Mouse (Mus musculus) midbrain, embryonic 10.5 days (tissue): Measurements from ENCODE around the gene Tdg. TPM values are rescaled to one million over a fixed set of nuclear protein-coding genes. Genes with fewer than 3 reads are reported as not detected.

Experiments
- DNase-seq: peaks from one replicate; pipeline ENCODE4 v3.0.0-alpha.2; 2017; ENCODE audit warnings: low spot score
- H3K27ac ChIP-seq: fragments of 300-500 bp; sonication (generic); replicated peaks from 2 replicates; pipeline ENCODE4 v1.5.1; 2016; ENCODE audit warnings: mild to moderate bottlenecking
- H3K27me3 ChIP-seq: fragments of 300-500 bp; sonication (generic); 2 replicates; pipeline ENCODE4 v1.6.1; 2016; ENCODE audit warnings: low read depth, mild to moderate bottlenecking; ENCODE audit not compliant: poor library complexity, severe bottlenecking
- H3K36me3 ChIP-seq: fragments of 300-500 bp; sonication (generic); 2 replicates; pipeline ENCODE4 v1.6.1; 2016; ENCODE audit warnings: mild to moderate bottlenecking, moderate library complexity
- H3K4me1 ChIP-seq: fragments of 300-500 bp; sonication (generic); 2 replicates; pipeline ENCODE4 v1.6.1; 2016
- H3K4me3 ChIP-seq: fragments of 300-500 bp; sonication (generic); 2 replicates; pipeline ENCODE4 v1.5.1; 2016; ENCODE audit warnings: mild to moderate bottlenecking, moderate library complexity
- H3K9me3 ChIP-seq: fragments of 300-500 bp; sonication (generic); replicated peaks from 2 replicates; pipeline ENCODE4 v1.6.1; 2016; ENCODE audit warnings: mild to moderate bottlenecking
- WGBS: fragments of 180-500 bp; shearing (Covaris S2); methylation state at CpG from one replicate; pipeline ENCODE4 v1.1.7; 2016; 5-methylcytosine and 5-hydroxymethylcytosine counted together
- polyA plus RNA-seq: library from polyadenylated mRNA; unstranded; fragments of >200 nt; fragmentation: Nextera tagmentation; extraction: Ambion mirVana; gene quantifications from 2 replicates; pipeline ENCODE4 v1.2.1, GENCODE M21; 2016

Tdg gene
- polyA plus RNA-seq, 1 experiment from 2014 or later: 288 TPM

- H3K36me3 ChIP-seq: no peaks in the 10 kb centered on the region
- H3K27me3 ChIP-seq: no peaks in the 10 kb centered on the region
- no peak overlapping the region for H3K27ac ChIP-seq
- H3K4me1 ChIP-seq: peaks cover 5% of the 10 kb centered on the region; the same call in 1 of the 2 replicates
- H3K9me3 ChIP-seq: no peaks in the 10 kb centered on the region
- 76% methylated on average over 6 of the region's 6 CpGs for WGBS
- H3K4me3 ChIP-seq: no peak overlapping the region
- no peak for DNase-seq
Measured at GRCm38 (mm10) chr10:82670205-82670604, 40.6 kb downstream of the Tdg start.

DNA sequence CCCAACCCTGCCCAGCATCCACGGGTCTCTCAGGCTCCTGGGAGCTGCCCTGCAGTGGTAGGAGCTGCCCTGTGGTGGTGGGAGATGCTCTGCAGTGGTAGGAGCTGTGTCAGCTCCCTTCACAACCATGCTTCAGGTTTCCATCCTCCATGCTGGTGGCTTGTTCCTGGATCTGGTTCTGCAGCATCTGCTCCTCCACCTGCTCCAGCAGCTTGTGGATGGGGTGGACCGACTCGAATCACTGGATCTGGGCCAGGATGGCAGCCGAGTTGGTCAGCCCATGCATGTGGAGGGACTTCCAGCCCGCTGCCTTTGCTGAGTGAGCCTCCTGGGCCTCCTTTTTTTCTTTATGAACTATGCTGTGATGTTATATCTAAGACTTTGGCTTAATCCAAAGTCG is 47.3 kb downstream of the Tdg start:
- no peaks in the 10 kb centered on the region for H3K27me3 ChIP-seq
- H3K27ac ChIP-seq: no peak overlapping the region
- no peak overlapping the region for H3K4me3 ChIP-seq
- no peaks in the 10 kb centered on the region for H3K36me3 ChIP-seq
- DNase-seq: no peak
- WGBS: 90% methylated on average over 6 of the region's 6 CpGs
- H3K4me1 ChIP-seq: no peaks in the 10 kb centered on the region
- no peaks in the 10 kb centered on the region for H3K9me3 ChIP-seq

- Histone ChIP-seq H3K36me3 (no peaks in the 10 kb centered on the region), H3K27ac (no peak overlapping the region), H3K27me3 (no peaks in the 10 kb centered on the region), H3K4me3 (no peak overlapping the region), H3K4me1 (no peaks in the 10 kb centered on the region), H3K9me3 (no peaks in the 10 kb centered on the region)
- 88% methylated on average over 5 of the region's 5 CpGs for WGBS
- no peak for DNase-seq
Measured at GRCm38 (mm10) chr10:82680769-82681168, 51.1 kb downstream of the Tdg start.

DNA sequence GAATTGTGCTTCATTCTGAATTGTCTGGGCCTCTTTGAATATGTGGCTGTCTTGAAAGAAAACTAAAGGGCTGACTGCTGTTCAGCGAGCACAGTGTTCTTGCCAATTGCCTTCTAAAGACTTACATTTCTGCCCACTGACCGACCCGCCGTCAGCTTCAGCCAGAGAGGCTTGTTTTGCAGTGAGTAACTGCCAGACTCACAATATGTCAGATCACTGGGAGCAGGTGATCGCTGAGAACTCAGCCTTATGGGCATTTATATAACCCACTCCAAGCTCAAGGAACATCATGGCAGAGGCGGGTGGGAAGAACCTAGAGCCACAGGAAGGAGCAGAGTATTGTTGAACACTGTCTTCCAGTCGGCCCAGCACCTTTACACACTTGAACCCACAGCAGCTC is 52.0 kb downstream of the Tdg start:
- Histone ChIP-seq H3K27me3 (no peaks in the 10 kb centered on the region), H3K36me3 (no peaks in the 10 kb centered on the region), H3K27ac (no peak overlapping the region), H3K9me3 (no peaks in the 10 kb centered on the region), H3K4me1 (no peaks in the 10 kb centered on the region), H3K4me3 (no peak overlapping the region)
- WGBS: 90% methylated on average over 7 of the region's 7 CpGs
- DNase-seq: no peak

- Histone ChIP-seq H3K27me3 (no peaks in the 10 kb centered on the region), H3K4me3 (no peak overlapping the region), H3K4me1 (peaks cover 6% of the 10 kb centered on the region), H3K36me3 (no peaks in the 10 kb centered on the region), H3K9me3 (no peaks in the 10 kb centered on the region), H3K27ac (no peak overlapping the region)
- DNase-seq: no peak
- 84% methylated on average over 2 of the region's 2 CpGs for WGBS
Measured at GRCm38 (mm10) chr10:82685440-82685839, 55.8 kb downstream of the Tdg start.

DNA sequence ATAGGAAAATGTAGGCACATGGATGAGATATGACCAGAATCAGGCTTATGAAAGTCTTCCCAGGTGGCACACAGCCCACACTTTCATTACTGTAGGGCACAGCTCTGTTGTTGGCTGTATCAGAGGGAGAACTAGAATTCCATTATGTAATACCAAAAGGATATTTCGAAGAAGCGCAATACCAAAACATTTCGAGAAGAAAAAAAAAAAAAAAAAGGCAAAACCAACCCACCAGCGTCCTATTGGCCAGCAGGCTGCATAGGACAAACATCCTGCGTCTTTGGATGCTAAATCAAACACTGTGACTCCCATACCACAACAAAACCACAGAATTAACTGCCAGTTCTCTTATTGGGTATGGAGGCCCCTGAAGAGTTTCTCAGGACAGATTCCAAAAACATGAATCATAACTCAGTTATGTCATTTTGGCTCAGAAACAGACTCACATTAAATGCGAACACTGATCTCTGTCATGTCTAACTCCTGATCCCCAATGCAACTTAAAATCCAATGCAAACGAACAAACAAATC is 60.1 kb downstream of the Tdg start:
- DNase-seq: no peak
- Histone ChIP-seq H3K27ac (no peak overlapping the region), H3K4me1 (peaks cover 8% of the 10 kb centered on the region), H3K9me3 (no peaks in the 10 kb centered on the region), H3K36me3 (no peaks in the 10 kb centered on the region), H3K4me3 (no peak overlapping the region), H3K27me3 (0 out of 2 replicates have a peak, but pooled peaks cover 5% of the 10 kb centered on the region)
- 79% methylated on average over 7 of the region's 7 CpGs for WGBS

DNA sequence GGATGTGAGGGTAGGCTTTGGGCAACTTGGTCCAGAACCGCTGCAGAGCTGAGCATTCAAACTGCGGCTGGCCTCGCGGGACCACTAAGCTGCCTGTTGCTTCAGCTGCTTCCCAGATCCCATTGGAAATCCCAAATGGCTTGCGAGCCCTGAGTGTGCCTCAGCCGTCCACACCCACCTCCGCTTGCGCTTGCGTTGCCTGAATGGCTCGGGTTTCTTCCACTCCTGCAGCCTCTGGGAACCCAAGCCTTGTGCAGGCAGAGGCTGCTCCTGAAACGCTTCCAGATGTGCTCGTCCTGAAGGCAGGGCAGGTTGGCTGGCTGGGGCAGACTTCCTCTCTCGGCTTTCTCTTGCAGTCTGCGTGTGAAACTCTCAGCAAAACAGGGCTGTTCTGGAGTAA is 60.9 kb downstream of the Tdg start, which contains the start of gene Glt8d2:
Glt8d2 (minus strand) TSS at position 157 of the 400 bp plus-strand sequence.
- 0 out of 2 replicates have a peak, but pooled peaks cover 5% of the 10 kb centered on the region for H3K27me3 ChIP-seq
- H3K36me3 ChIP-seq: no peaks in the 10 kb centered on the region
- H3K4me1 ChIP-seq: peaks cover 8% of the 10 kb centered on the region
- no peaks in the 10 kb centered on the region for H3K9me3 ChIP-seq
- DNase-seq: peak; percentile 53
- H3K27ac ChIP-seq: no peak within 1 kb of the TSS
- WGBS: 8% methylated on average over 14 of the region's 14 CpGs
- H3K4me3 ChIP-seq: peak within 1 kb of the TSS; percentile 34

DNA sequence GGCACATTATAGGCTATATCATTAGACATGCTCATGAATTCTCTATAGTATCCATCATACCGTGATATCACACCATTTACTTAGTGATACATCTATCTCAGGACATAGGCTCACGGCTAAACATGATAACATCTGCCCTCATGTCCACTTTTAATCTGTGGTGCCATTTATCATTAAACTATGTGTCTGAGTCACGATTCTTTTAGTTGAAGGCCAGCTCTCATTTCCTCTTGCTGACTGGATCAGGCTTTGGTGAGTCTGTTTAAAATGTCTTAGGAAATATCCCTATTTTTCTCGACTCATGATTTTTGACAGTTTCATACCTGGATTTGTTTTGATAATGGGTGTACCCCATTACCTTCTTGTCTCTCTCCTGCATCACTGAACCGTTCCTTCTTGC is 66.3 kb downstream of the Tdg start, which contains the start of gene Hcfc2:
Hcfc2 (plus strand) TSS at position 205 of the 400 bp plus-strand sequence.
- no peak for DNase-seq
- no peaks in the 10 kb centered on the region for H3K36me3 ChIP-seq
- no peaks in the 10 kb centered on the region for H3K9me3 ChIP-seq
- H3K4me3 ChIP-seq: no peak within 1 kb of the TSS
- peaks cover 17% of the 10 kb centered on the region for H3K4me1 ChIP-seq
- H3K27me3 ChIP-seq: 0 out of 2 replicates have a peak, but pooled peaks cover 5% of the 10 kb centered on the region
- WGBS: 82% methylated on average over 5 of the region's 5 CpGs
- H3K27ac ChIP-seq: no peak within 1 kb of the TSS

DNA sequence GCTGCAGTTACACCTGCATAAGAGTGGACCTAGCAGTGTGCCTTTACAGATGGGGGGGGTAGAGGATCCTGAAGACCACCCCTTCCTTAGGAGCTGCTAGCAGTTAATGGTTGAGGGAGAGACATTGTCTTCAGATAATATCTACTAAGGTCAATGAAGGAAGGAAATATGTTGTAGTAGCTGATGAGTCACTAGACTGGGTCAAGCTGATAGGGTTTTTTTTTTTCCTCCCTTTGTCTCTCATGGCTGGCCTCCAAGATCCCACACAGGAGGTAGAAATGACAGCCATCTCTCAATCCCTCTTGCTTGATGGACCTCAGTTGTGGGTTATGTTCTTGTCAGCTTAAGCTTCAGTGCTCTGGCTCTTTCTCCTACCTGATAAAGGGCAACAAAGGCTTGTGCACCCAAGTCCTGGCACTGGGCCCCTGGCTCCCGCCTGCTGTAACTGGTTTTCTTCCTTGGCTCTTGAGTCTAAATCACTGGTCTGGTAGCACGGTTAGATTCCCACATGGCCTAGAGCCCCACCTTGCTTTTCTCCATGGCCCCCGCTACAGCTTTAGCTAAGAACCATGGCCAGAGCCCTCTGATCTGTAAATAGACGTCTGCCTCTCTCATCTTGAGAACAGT is 66.9 kb downstream of the Tdg start:
- Histone ChIP-seq H3K9me3 (no peaks in the 10 kb centered on the region), H3K36me3 (peaks cover 3% of the 10 kb centered on the region; the same call in 1 of the 2 replicates), H3K27me3 (0 out of 2 replicates have a peak, but pooled peaks cover 2% of the 10 kb centered on the region), H3K4me3 (no peak overlapping the region), H3K4me1 (peaks cover 17% of the 10 kb centered on the region), H3K27ac (no peak overlapping the region)
- no peak for DNase-seq
- WGBS: 73% methylated on average over 4 of the region's 4 CpGs

DNA sequence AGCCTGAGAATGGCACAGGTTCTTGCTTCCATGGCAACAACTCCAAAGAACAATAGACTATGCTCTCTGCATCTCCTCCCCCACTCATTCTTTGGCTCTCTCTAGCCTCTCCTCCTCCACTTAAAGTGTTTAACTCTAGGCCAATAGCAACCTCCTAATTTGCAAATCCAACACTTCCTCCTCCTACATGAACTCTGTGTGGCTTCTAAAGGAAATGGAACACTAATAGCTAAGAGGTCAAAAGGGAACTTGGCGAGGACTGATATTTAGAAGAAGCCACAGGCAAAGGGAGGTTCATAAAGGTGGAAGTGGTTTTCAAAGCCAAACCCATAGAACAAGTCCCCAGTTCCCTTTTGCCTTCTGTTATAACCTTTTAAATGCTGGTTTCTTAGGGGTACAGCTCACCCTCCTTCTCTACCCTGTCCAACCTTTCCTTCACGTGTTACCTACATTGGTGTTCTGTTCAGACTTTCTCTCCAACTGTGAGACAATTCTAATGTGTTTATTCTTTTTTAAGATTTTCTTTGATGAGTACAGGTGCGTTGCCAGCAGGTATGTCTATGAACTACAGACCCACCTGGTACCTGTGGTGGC is 67.8 kb downstream of the Tdg start:
- Histone ChIP-seq H3K4me1 (peaks cover 17% of the 10 kb centered on the region), H3K36me3 (peaks cover 10% of the 10 kb centered on the region; the same call in 1 of the 2 replicates), H3K27ac (no peak overlapping the region), H3K9me3 (no peaks in the 10 kb centered on the region), H3K27me3 (no peaks in the 10 kb centered on the region), H3K4me3 (no peak overlapping the region)
- WGBS: 88% methylated on average over 3 of the region's 3 CpGs
- no peak for DNase-seq

DNA sequence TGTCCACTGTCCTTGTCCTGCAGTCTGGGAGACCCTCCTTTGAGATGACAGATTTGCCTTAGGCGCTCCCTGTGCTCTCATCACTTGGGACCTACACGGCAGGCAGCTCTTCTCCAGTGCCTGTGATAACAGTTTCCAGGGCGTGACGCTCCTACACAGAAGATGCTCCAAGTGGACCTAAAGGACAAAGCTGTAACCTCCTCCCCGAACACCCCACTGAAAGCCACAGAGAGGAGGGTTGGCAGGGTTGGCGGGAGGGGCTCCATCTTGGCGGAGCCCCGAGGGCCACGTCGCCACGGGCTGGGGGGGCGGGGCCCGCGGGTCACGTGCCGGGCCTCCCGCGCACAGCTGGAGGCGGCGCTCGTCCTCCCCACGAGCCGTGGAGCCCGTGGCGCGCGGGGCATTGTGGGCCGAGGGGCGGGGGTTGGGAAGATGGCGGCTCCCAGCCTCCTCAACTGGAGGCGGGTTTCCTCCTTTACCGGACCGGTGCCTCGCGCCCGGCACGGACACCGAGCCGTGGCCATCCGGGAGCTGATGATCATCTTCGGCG is 69.2 kb downstream of the Tdg start:
- under 1% methylated on average over 42 of the region's 42 CpGs for WGBS
- Histone ChIP-seq H3K4me1 (peaks cover 17% of the 10 kb centered on the region), H3K27ac (peak overlapping the region; percentile 88), H3K36me3 (peaks cover 11% of the 10 kb centered on the region; the same call in 1 of the 2 replicates), H3K9me3 (no peaks in the 10 kb centered on the region), H3K4me3 (peak overlapping the region; percentile 97), H3K27me3 (no peaks in the 10 kb centered on the region)
- DNase-seq: peak; percentile 89

DNA sequence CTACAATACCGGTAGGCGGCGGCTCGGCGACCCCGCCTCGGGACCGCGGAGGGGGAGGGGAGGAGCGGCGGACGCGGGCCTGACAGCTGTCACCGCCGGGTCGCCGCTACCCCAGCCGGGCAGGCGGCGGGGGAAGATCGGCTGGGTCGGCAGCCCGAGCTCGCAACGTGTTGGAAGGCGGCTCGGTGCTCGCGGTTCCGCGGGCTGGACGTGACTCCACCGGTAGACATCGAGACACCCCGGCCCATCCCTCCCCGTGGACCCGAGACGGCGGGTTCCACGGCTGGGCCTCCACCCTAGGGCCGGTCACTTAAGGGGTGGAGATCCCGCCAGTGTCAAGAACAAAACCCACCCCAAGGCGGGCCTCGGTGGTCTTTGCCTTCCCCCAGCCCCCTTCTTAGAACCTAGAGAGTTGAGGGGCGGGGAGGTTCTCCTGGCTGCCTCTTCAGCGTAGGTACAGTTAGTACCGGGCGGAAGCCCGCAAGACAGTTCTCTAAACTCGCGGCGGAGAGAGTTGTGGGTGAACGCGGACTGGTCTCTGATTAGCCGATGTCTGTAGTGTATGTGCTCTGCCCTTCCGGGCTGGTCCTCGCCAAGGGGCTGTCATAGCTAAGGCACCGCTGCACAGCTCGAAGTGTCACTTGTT is 69.8 kb downstream of the Tdg start:
- Histone ChIP-seq H3K27ac (peak overlapping the region; percentile 88), H3K36me3 (peaks cover 13% of the 10 kb centered on the region; the same call in 1 of the 2 replicates), H3K4me3 (peak overlapping the region; percentile 97), H3K4me1 (peaks cover 17% of the 10 kb centered on the region), H3K9me3 (no peaks in the 10 kb centered on the region), H3K27me3 (no peaks in the 10 kb centered on the region)
- WGBS: under 1% methylated on average over 52 of the region's 59 CpGs
- no peak for DNase-seq
